In the genomic region with DNA sequence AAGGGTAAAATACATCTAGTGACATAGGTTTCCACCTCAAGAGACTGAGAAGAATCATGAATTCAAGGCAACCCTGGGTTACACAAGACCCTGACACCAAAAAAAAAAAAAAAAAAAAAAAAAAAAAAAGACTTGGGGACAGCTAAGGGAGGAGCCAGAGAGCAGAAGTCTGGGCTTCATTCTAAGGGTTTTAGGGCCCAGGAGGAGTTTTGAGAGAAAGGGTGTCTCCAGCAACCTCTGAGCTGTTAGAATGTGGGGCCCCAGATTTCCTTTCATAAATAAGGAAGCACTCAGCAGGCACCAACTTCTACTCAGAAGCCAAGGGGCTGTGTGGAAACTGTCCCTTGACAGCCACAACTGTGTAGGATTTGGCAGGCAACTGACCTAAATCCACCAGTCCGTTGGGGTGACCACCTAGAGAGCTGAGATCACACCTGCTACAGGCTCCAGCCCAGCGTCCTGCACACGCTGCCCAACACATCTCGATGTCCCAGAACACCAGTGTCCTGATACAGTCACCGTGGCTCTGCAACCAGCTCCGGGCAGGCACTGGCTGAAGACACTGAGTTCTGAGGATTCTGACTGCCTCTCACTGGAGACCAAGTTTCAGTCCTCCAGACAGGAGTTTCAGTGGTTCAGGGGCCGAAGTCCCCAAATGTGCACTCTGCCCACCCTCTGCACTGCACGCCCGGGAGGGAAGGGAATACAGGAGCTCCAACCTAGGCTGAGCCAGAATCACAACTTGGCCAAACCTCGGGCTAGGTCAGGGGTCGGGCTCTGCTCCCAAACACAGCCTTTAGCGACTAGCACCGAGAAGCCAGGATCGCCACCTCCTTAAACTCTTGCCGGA, we compare ENCODE assay signal across 8 mouse cellular contexts. TPM values are rescaled to one million over a fixed set of nuclear protein-coding genes. Genes with fewer than 3 reads are reported as not detected.
A peak's percentile ranks its signal among the peaks of the same experiment; 100 is the strongest.
DNase-seq lines count a peak whose midpoint lies in the region; ATAC-seq lines count a peak whose summit lies in the region.

No protein-coding gene starts in this region.

- no peaks in the 10 kb centered on the region; the same call in 1 of the 2 replicates for H3K27me3 ChIP-seq in heart, embryonic 11.5 days (ENCODE audit: control insufficient read depth, insufficient read depth, low read length)
- H3K27me3 ChIP-seq in kidney, embryonic 16.5 days (ENCODE audit: insufficient read depth, low read length), result no peaks in the 10 kb centered on the region
- no peaks in the 10 kb centered on the region for H3K27me3 ChIP-seq in stomach, embryonic 15.5 days (replicated peaks)

- DNase-seq in ovary, postnatal 10 days (ENCODE audit: low spot score), result peak; percentile 38
- no peak for DNase-seq in ovary, postnatal 36 days (ENCODE audit: low spot score)
- peak; percentile 20 for DNase-seq in adrenal gland, postnatal 25 days
- peak; percentile 42 to 54 for DNase-seq in lung, postnatal 4 days
- no peak for DNase-seq in Muller cell, postnatal 12 days (ENCODE audit: inconsistent ontology term)

- peak overlapping the region; percentile 80 for H3K4me3 ChIP-seq in heart, embryonic 11.5 days (ENCODE audit: low read depth, low read length)
- H3K4me3 ChIP-seq in kidney, embryonic 16.5 days (ENCODE audit: low read length), result peak overlapping the region; percentile 93
- H3K4me3 ChIP-seq in stomach, embryonic 15.5 days (replicated peaks), result peak overlapping the region; percentile 81

- H3K36me3 ChIP-seq in heart, embryonic 11.5 days (ENCODE audit: control insufficient read depth, insufficient read depth, low read length), result no peaks in the 10 kb centered on the region
- H3K36me3 ChIP-seq in kidney, embryonic 16.5 days (ENCODE audit: insufficient read depth, low read length), result no peaks in the 10 kb centered on the region
- no peaks in the 10 kb centered on the region for H3K36me3 ChIP-seq in stomach, embryonic 15.5 days

- H3K27ac ChIP-seq in heart, embryonic 11.5 days (ENCODE audit: low read depth, low read length), result peak overlapping the region; percentile 84
- H3K27ac ChIP-seq in kidney, embryonic 16.5 days (ENCODE audit: low read length), result peak overlapping the region; percentile 96
- H3K27ac ChIP-seq in stomach, embryonic 15.5 days, result peak overlapping the region; percentile 95

- H3K4me1 ChIP-seq in heart, embryonic 11.5 days (ENCODE audit: control insufficient read depth, insufficient read depth, low read length), result peaks cover 33% of the 10 kb centered on the region
- H3K4me1 ChIP-seq in kidney, embryonic 16.5 days (ENCODE audit: insufficient read depth, low read length), result peaks cover 50% of the 10 kb centered on the region
- peaks cover 33% of the 10 kb centered on the region for H3K4me1 ChIP-seq in stomach, embryonic 15.5 days

- no peak; the same call in 1 of the 2 replicates for ATAC-seq in heart, embryonic 11.5 days (replicated peaks; ENCODE audit: insufficient number of reproducible peaks, low FRiP score, low TSS enrichment)
- ATAC-seq in kidney, embryonic 16.5 days (ENCODE audit: low FRiP score, low TSS enrichment), result peak; percentile 7
- no peak for ATAC-seq in stomach, embryonic 15.5 days (ENCODE audit: insufficient read depth, low FRiP score, low read depth)

- H3K9me3 ChIP-seq in heart, embryonic 11.5 days (replicated peaks; ENCODE audit: control insufficient read depth, low read length), result no peaks in the 10 kb centered on the region
- no peaks in the 10 kb centered on the region for H3K9me3 ChIP-seq in kidney, embryonic 16.5 days (ENCODE audit: low read length)
- H3K9me3 ChIP-seq in stomach, embryonic 15.5 days, result no peaks in the 10 kb centered on the region

- under 1% methylated on average over 15 of the region's 15 CpGs for WGBS in heart, embryonic 11.5 days (ENCODE audit: insufficient replicate concordance)
- WGBS in kidney, embryonic 16.5 days, result under 1% methylated on average over 15 of the region's 15 CpGs
- WGBS in stomach, embryonic 15.5 days, result under 1% methylated on average over 15 of the region's 15 CpGs

- peak overlapping the region; percentile 92 for H3K9ac ChIP-seq in heart, embryonic 11.5 days (ENCODE audit: low read depth, low read length)
- peak overlapping the region; percentile 97 for H3K9ac ChIP-seq in kidney, embryonic 16.5 days (replicated peaks; ENCODE audit: low read length)
- H3K9ac ChIP-seq in stomach, embryonic 15.5 days, result peak overlapping the region; percentile 92

- peak overlapping the region; percentile 78 for H3K4me2 ChIP-seq in heart, embryonic 11.5 days
- H3K4me2 ChIP-seq in kidney, embryonic 16.5 days (replicated peaks; ENCODE audit: low read depth, low read length), result peak overlapping the region; percentile 59
- peak overlapping the region; percentile 82 for H3K4me2 ChIP-seq in stomach, embryonic 15.5 days

RNA-seq across cellular contexts. Expression of a gene that starts 0.9 kb away (rescaled TPM):
- 24.7 and 31.1 TPM in 2 replicates for total RNA-seq in adrenal gland, postnatal 25 days (2021)
- 43.5 and 54.0 TPM in 2 replicates for polyA plus RNA-seq in heart, embryonic 11.5 days (2014; fragmentation: Nextera tagmentation; extraction: Ambion mirVana)
- 138 and 144 TPM in 2 replicates for polyA plus RNA-seq in kidney, embryonic 16.5 days (2015; fragmentation: Nextera tagmentation; extraction: Ambion mirVana)
- 67.5 and 72.3 TPM in 2 replicates for polyA plus RNA-seq in stomach, embryonic 15.5 days (2015; fragmentation: Nextera tagmentation; extraction: Ambion mirVana)

RNA-seq across cellular contexts. Expression of a gene that starts 47.9 kb away (rescaled TPM):
- total RNA-seq in adrenal gland, postnatal 25 days (2021), result 58.3 and 81.5 TPM in 2 replicates
- 67.7 and 75.4 TPM in 2 replicates for polyA plus RNA-seq in heart, embryonic 11.5 days (2014; fragmentation: Nextera tagmentation; extraction: Ambion mirVana)
- 109 and 111 TPM in 2 replicates for polyA plus RNA-seq in kidney, embryonic 16.5 days (2015; fragmentation: Nextera tagmentation; extraction: Ambion mirVana)
- polyA plus RNA-seq in stomach, embryonic 15.5 days (2015; fragmentation: Nextera tagmentation; extraction: Ambion mirVana), result 40.2 and 43.5 TPM in 2 replicates

Comparison
In these comparisons a context has a peak if more than half of its experiments do, and no peak if none do; other contexts are left out.
1. DNase-seq: peak in ovary, postnatal 10 days (single experiment), adrenal gland, postnatal 25 days (single experiment) and lung, postnatal 4 days (2 of 2); none in ovary, postnatal 36 days (single experiment) and Muller cell, postnatal 12 days (single experiment).
2. Peak in every context shown above with its lines, with median percentiles within 50 percentile points of each other: H3K27ac ChIP-seq, H3K4me2 ChIP-seq, H3K4me3 ChIP-seq and H3K9ac ChIP-seq.